Mouse (Mus musculus) liver, embryonic 14.5 days (tissue): ENCODE data around the gene Josd2. TPM values are rescaled to one million over a fixed set of nuclear protein-coding genes. Genes with fewer than 3 reads are reported as not detected.

ENCODE experiments used
- ATAC-seq: fragments of 200-750 bp; cut with Nextera tagmentation; 2 replicates; pipeline ENCODE4 v1.8.0; 2017; ENCODE audit warnings: moderate number of reproducible peaks, mild to moderate bottlenecking, moderate library complexity; ENCODE audit not compliant: insufficient read depth
- DNase-seq, 3 experiments: peaks; one replicate each; pipeline ENCODE4 v3.0.0-alpha.2; 2012 to 2013; ENCODE audit warnings: low read depth in 3 of 3, low spot score in 3 of 3
- H3K27ac ChIP-seq: fragments of 300-500 bp; sonication (generic); 2 replicates; pipeline ENCODE4 v1.5.1; 2014; ENCODE audit warnings: moderate library complexity, mild to moderate bottlenecking, control low read depth, inconsistent platforms
- H3K27me3 ChIP-seq: fragments of 300-500 bp; sonication (generic); 2 replicates; pipeline ENCODE4 v1.6.1; 2014; ENCODE audit warnings: mild to moderate bottlenecking, low read length, moderate library complexity; ENCODE audit not compliant: control insufficient read depth, insufficient read depth
- H3K36me3 ChIP-seq: fragments of 300-500 bp; sonication (generic); replicated peaks from 2 replicates; pipeline ENCODE4 v1.6.1; 2014; ENCODE audit warnings: low read depth; ENCODE audit not compliant: control insufficient read depth, insufficient read depth
- H3K4me1 ChIP-seq, 2 experiments: fragments of 200-500 bp in 1 of 2; fragments of 300-500 bp in 1 of 2; sonication (generic) in 1 of 2; replicated peaks; 2 replicates each; pipeline ENCODE4 v1.6.1; 2012 to 2014; ENCODE audit warnings: antibody characterized with exemption in 1 of 2, inconsistent platforms in 1 of 2, low read length in 1 of 2; ENCODE audit not compliant: control insufficient read depth in 2 of 2, insufficient read depth in 2 of 2
- H3K4me2 ChIP-seq: fragments of 300-500 bp; sonication (generic); 2 replicates; pipeline ENCODE4 v1.6.1; 2014; ENCODE audit warnings: low read depth, mild to moderate bottlenecking, control low read depth, moderate library complexity
- H3K4me3 ChIP-seq, 2 experiments: fragments of 200-500 bp in 1 of 2; fragments of 300-500 bp in 1 of 2; sonication (generic) in 1 of 2; 2 replicates each; pipeline ENCODE4 v1.5.1; 2012 to 2014; ENCODE audit warnings: low read depth in 2 of 2, low read length in 2 of 2, mild to moderate bottlenecking in 2 of 2, control low read depth in 1 of 2, inconsistent platforms in 1 of 2, moderate library complexity in 1 of 2; ENCODE audit not compliant: insufficient read depth in 1 of 2
- H3K9ac ChIP-seq: fragments of 300-500 bp; sonication (generic); replicated peaks from 2 replicates; pipeline ENCODE4 v1.6.1; 2014; ENCODE audit warnings: mild to moderate bottlenecking, control low read depth, moderate library complexity
- H3K9me3 ChIP-seq: fragments of 300-500 bp; sonication (generic); 2 replicates; pipeline ENCODE4 v1.6.1; 2016; ENCODE audit warnings: low read length, mixed read lengths; ENCODE audit not compliant: control insufficient read depth
- CTCF ChIP-seq: IDR thresholded peaks from 2 replicates; pipeline ENCODE4 v1.5.1; 2016; ENCODE audit warnings: antibody characterized with exemption, low read depth, control low read depth
- EP300 ChIP-seq: IDR thresholded peaks from 2 replicates; pipeline ENCODE4 v1.6.1; 2016; ENCODE audit warnings: antibody characterized with exemption, low read depth
- WGBS: fragments of 180-500 bp; shearing (Covaris S2); extraction: QIAGEN DNeasy Blood & Tissue Kit; methylation state at CpG from one replicate; pipeline ENCODE4 v1.1.7; 2014; ENCODE audit not compliant: insufficient replicate concordance; 5-methylcytosine and 5-hydroxymethylcytosine counted together
- polyA plus RNA-seq, 2 experiments: library from polyadenylated mRNA; depleted of rRNA in 1 of 2; stranded (reverse) in 1 of 2; unstranded in 1 of 2; fragments of >200 nt; fragmentation: Nextera tagmentation in 1 of 2; extraction: Ambion mirVana in 1 of 2; gene quantifications; 2 replicates each; pipeline versions ENCODE4 v1.2.1 to v1.2.3; 2012 to 2014

Gene Josd2
- polyA plus RNA-seq (2012; rRNA removed): 212 TPM in 2 replicates
- 155 and 164 TPM in 2 replicates for polyA plus RNA-seq (2014; fragmentation: Nextera tagmentation; extraction: Ambion mirVana)

DNA sequence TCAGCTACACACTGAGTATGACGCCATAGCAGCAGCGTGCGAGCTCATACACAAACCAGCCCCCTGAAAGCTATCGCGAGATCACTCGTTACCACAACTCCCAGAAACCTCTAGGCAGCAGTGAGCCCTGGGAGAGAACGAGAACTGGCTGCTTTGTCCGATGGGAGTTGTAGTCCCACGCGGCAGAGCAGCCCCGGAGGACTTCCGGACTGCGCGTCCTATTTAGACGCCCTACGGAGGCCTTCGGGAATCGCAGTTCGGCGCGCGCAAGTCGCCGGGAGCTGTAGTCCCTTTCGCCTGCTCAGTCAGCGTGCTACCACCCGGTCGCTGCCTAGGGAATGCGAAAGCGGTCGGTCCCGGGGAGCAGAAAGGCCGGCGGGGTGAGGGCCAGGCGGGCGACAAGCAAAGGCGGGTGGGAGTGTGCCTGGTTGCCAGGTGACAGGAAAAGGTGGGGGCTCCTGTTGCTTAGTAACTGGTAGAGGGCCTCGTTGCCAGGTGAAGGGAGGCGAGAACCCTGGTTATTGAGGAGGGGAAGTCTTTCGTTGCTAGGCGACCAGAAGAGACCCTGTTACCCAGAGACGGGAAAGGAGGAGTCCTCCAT is at the start of gene Josd2:
Josd2 (plus strand) TSS at position 170 of the 601 bp plus-strand sequence.
- Histone ChIP-seq H3K27ac (peak within 1 kb of the TSS; percentile 97), H3K4me2 (peak within 1 kb of the TSS; percentile 90), H3K4me1 (peaks cover 39 to 56% of the 10 kb centered on the region in 2 experiments), H3K9me3 (no peaks in the 10 kb centered on the region), H3K27me3 (peaks cover 12% of the 10 kb centered on the region), H3K36me3 (peaks cover 16% of the 10 kb centered on the region), H3K4me3 (peak within 1 kb of the TSS; percentile 76 to 98), H3K9ac (peak within 1 kb of the TSS; percentile 94)
- under 1% methylated on average over 42 of the region's 42 CpGs for WGBS
- DNase-seq (peak; percentile 98 to 99 (median 99)), ATAC-seq (peak; percentile 85)
- TF ChIP-seq CTCF (no peak), EP300 (peak; percentile 64)

DNA sequence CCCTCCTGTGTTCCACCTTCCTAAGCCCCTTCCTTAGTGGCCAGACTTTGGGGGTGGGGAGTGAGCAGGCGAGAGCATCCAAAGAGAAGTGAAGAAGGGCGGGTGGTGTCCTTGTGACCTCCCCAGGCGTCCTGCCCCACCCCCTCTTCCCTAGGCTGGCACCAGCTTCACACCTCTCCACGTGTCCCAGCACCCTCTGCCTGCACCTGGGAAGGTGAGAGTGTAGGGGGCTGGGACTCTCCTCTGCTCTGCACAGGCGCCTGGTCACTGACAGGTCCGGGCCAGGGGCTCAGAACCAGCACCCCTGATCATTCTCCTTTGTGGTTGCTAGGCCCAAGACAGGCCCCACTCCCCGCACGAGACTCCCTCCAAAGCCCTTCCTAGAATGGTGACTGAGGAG is 40.1 kb upstream of the Josd2 start:
- no peak for DNase-seq
- no peak for ATAC-seq
- peaks cover 64% of the 10 kb centered on the region for H3K27me3 ChIP-seq
- no peak overlapping the region for H3K4me3 ChIP-seq
- no peak overlapping the region for H3K9ac ChIP-seq
- no peaks in the 10 kb centered on the region for H3K9me3 ChIP-seq
- no peak overlapping the region for H3K27ac ChIP-seq
- no peaks in the 10 kb centered on the region for H3K36me3 ChIP-seq
- no peak for TF ChIP-seq CTCF
- no peak for TF ChIP-seq EP300
- no peaks in the 10 kb centered on the region for H3K4me1 ChIP-seq
- 25% methylated on average over 8 of the region's 8 CpGs for WGBS
- H3K4me2 ChIP-seq: no peak overlapping the region

DNA sequence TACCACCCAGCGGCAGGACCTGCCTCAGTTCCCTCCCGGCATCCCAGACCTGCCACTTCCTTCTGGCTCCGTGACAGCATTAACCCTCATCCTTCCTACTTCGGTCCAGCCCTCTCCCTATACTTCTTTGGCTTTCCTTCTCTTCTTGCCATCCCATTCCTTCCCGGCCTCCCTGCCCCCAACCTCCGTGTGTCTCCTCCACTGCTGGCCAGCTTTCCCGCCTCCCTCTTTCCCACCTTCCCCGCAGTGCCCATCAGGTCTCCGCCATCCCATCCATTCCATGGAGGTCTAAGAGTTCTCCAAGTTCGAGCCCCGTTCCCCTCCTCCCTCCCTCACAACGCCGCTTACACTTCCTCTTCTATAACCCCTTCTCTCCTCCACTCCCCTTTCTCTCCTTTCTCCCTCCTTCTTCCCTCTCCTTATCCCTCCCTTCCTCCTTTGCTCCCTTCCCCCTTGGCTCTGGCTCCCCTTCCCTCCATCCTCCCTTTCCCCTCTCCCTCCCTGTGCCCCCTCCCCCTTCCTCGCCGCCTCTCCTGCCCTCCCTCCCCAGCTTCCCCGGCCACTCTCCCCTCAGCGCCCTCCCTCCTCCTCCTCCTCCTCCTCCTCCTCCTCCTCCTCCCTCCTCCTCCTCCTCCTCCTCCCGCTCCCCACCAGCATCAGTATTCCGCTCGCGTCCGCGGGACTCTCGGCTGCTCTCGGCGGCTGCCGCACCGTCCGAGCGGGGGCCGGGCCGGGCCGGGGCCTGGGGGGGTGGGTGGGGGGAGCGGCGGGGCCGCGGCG is 39.4 kb upstream of the Josd2 start:
- WGBS: 6% methylated on average over 19 of the region's 38 CpGs
- Histone ChIP-seq H3K27ac (no peak overlapping the region), H3K27me3 (peaks cover 64% of the 10 kb centered on the region), H3K36me3 (no peaks in the 10 kb centered on the region), H3K4me1 (peaks cover 2 to 4% of the 10 kb centered on the region in 2 experiments; a peak in 3 of 4 replicates), H3K9ac (no peak overlapping the region), H3K4me3 (no peak overlapping the region), H3K4me2 (no peak overlapping the region), H3K9me3 (no peaks in the 10 kb centered on the region)
- DNase-seq: no peak
- no peak for ATAC-seq
- TF ChIP-seq EP300 (no peak), CTCF (no peak)

DNA sequence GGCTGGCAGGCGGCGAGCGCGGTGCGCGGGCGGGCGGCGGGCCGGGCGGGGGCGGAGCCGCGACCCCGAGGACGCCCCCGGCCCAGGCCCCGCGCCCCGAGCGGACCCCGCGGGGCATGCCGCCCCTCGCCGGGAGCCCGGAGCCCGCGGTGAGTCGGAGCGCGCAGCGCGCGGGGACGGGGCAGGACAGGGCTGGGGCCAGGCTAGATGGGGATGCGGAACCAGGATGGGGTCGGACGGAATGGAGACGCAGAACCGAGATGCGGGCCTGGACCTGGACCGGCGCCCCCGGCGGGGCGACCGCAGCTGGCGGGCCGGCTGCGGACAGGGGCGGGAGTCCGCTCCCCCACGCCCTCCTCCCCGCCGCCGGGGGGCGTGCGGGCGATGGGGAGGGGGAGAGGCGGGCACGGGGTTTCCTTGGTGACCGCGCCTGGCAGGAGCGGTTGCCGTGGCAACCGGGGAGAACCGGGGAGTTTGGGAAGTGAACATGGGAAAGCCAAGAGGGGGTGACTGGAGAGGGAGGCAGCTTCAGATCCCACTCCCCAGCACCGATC is 38.7 kb upstream of the Josd2 start, which contains the start of gene Lrrc4b:
Lrrc4b (plus strand) TSS at position 51 of the 554 bp plus-strand sequence.
- Histone ChIP-seq H3K4me3 (peak within 1 kb of the TSS in 1 of 2 experiments; percentile 14; a peak in 1 of 4 replicates), H3K27ac (no peak within 1 kb of the TSS), H3K4me1 (peaks cover 8 to 10% of the 10 kb centered on the region in 2 experiments; a peak in 3 of 4 replicates), H3K4me2 (no peak within 1 kb of the TSS; the same call in 1 of the 2 replicates), H3K27me3 (peaks cover 64% of the 10 kb centered on the region), H3K36me3 (no peaks in the 10 kb centered on the region), H3K9ac (no peak within 1 kb of the TSS), H3K9me3 (no peaks in the 10 kb centered on the region)
- DNase-seq: no peak
- no peak for ATAC-seq
- no peak for TF ChIP-seq EP300
- TF ChIP-seq CTCF: no peak
- 3% methylated on average over 58 of the region's 69 CpGs for WGBS
